Mouse (Mus musculus) brown adipose tissue, adult 24 weeks (tissue): ENCODE results near the gene Tmc4. TPM values are rescaled to one million over a fixed set of nuclear protein-coding genes. Genes with fewer than 3 reads are reported as not detected.

ENCODE experiments used
- H3K27ac ChIP-seq: fragments of 200-500 bp; replicated peaks from 2 replicates; pipeline ENCODE4 v1.5.1; 2012; ENCODE audit warnings: low read depth, mild to moderate bottlenecking, low read length
- H3K4me1 ChIP-seq: fragments of 200-500 bp; 2 replicates; pipeline ENCODE4 v1.6.1; 2012; ENCODE audit warnings: low read length, mixed read lengths; ENCODE audit not compliant: control insufficient read depth, insufficient read depth, insufficient read length
- H3K4me3 ChIP-seq: fragments of 200-500 bp; 2 replicates; pipeline ENCODE4 v1.5.1; 2012; ENCODE audit warnings: low read depth, mild to moderate bottlenecking, low read length, moderate library complexity; ENCODE audit not compliant: insufficient read depth
- polyA plus RNA-seq: library from polyadenylated mRNA; stranded (reverse); fragments of >200 nt; gene quantifications from 2 replicates; pipeline ENCODE4 v1.2.4, GENCODE M21; 2012; ENCODE audit not compliant: missing spikeins, insufficient read depth, insufficient read length

Tmc4 gene
- polyA plus RNA-seq, 1 experiment: not detected

GRCm38 (mm10) chr7:3674507-3675227, 2.7 kb downstream of the Tmc4 start:
- H3K4me1 ChIP-seq: no peaks in the 10 kb centered on the region
- H3K4me3 ChIP-seq: no peak overlapping the region
- H3K27ac ChIP-seq: no peak overlapping the region

GRCm38 (mm10) chr7:3666921-3667391, 10.4 kb downstream of the Tmc4 start:
- Histone ChIP-seq H3K4me3 (peak overlapping the region; percentile 36), H3K4me1 (peaks cover 3% of the 10 kb centered on the region; the same call in 1 of the 2 replicates), H3K27ac (no peak overlapping the region)

GRCm38 (mm10) chr7:3665215-3666114, 11.9 kb downstream of the Tmc4 start, which contains the start of gene Leng1:
Gene Leng1, minus strand, starts transcription at chr7:3665840.
- Histone ChIP-seq H3K4me3 (peak within 1 kb of the TSS; percentile 78), H3K4me1 (peaks cover 3% of the 10 kb centered on the region; the same call in 1 of the 2 replicates), H3K27ac (peak within 1 kb of the TSS; percentile 79)

DNA sequence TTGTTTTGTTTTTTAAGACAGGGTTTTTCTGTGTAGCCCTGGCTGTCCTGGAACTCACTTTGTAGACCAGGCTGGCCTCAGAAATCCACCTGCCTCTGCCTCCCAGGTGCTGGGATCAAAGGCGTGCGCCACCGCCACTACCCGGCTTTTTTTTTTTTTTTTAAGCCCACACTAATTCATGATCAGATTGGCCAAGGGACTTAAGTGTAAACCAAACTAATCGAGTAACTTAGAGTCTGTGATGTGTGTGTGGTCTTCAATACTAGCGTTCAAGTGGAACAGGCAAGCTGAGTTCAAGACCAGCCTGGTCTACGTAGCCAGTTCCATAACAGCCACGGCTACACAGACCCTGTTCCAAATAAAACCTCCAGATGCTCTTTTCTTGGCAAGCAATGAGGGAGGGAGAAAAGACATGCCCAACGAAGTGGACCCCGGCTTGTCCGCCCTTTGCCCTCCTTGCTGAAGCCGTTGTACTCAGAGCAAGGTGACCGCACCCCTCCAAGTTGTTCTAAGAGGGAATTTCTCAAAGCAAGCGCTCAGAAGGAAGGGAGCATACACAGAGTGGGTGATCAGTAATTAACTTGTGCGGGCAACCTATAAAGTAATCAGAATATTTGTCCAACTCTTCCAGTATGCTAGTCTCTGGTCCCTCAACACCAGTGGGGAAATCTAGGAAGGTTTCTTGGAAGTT, 12.7 kb downstream of the Tmc4 start:
- Histone ChIP-seq H3K4me1 (peaks cover 3% of the 10 kb centered on the region; the same call in 1 of the 2 replicates), H3K27ac (peak overlapping the region; percentile 70), H3K4me3 (peak overlapping the region; percentile 78)

DNA sequence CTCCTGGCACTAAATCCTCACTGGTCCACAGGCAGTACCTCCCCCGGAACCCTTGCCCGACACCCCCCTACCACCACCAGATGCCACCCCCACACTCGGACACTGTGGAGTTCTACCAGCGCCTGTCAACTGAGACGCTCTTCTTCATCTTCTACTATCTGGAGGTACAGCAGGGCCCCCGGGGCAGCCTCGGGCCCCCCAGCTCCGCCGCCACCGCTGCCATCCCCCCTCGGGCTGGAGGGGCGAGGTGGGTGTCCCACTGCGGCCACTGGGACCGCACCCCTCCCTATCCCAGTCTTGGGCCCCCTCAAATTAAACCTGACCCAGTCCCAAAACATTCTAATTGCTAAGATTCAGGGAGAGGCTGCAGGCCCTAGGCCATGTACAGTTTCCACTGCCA, 18.8 kb downstream of the Tmc4 start:
- Histone ChIP-seq H3K4me3 (no peak overlapping the region), H3K27ac (no peak overlapping the region), H3K4me1 (no peaks in the 10 kb centered on the region)

GRCm38 (mm10) chr7:3656966-3657365, 20.4 kb downstream of the Tmc4 start:
- Histone ChIP-seq H3K27ac (no peak overlapping the region), H3K4me1 (no peaks in the 10 kb centered on the region), H3K4me3 (no peak overlapping the region)

DNA sequence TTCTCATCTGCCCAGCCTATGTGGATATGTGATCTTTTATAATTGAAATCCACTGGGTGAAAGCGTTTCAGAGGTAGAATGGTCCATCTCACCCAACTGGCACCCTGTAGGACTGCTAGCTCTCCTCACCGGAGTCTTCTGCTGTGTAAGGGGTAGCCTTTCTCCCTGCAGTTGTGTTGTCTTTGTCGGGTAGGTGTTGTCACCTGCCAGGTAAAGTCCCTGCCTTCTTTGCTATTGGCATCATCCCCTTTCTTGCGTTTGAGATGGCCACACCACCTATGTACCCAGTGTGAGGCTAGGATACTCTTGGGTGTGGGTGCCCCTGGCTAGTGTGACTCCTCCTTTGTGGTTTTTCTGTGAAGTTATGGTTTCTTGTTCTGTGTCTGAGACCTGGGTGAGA, 30.7 kb downstream of the Tmc4 start:
- Histone ChIP-seq H3K27ac (no peak overlapping the region), H3K4me1 (peaks cover 13% of the 10 kb centered on the region), H3K4me3 (peak overlapping the region; percentile 94)

GRCm38 (mm10) chr7:3646188-3646587, 31.2 kb downstream of the Tmc4 start:
- H3K4me3 ChIP-seq: peak overlapping the region; percentile 94
- no peak overlapping the region for H3K27ac ChIP-seq
- peaks cover 13% of the 10 kb centered on the region for H3K4me1 ChIP-seq

- peaks cover 13% of the 10 kb centered on the region for H3K4me1 ChIP-seq
- H3K4me3 ChIP-seq: peak overlapping the region; percentile 94
- H3K27ac ChIP-seq: peak overlapping the region; percentile 87
These were observed 31.8 kb downstream of the Tmc4 start for GRCm38 (mm10) chr7:3645488-3646025.

DNA sequence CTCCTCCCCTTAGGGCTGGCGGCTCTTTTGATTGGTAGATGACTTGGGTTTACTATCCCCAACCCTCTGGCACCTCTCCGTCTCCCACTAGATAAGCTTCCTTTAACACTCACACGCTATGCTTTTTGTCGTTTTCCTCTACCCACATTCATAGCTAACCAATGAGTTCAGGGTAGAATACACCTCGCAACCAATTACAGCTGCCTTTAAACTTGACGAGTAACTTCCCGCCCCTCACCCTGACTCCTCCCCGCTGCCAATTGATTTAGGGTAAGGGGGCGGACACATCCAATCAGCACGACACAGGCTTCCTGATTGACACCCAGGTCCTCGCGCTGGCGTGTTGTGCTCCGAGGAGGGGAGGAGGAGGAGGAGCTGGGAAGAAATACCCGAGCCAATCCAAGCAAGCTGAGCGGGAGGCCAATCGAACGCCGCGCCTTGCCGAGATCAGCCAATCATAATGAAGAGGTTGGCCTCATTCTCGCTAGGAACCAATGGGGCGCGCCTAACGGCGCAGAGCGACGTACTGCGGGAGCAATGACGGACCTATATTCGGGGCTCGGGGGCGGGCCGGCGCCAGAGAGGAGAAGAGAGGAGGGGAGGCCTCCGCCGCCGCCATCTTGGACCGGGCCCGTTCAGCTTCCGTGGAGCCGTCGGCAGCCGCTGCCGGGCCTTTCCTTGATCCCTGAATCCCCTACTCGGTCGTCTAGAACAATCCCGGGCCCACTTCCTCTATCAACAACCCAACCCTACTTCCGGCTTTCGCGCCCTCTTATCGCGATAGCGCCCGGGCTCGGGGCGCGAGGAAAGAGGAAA, 32.5 kb downstream of the Tmc4 start, which contains the start of gene Cnot3:
TSS of gene Cnot3 (plus strand) at position 597 of the 816 bp plus-strand sequence.
- Histone ChIP-seq H3K27ac (peak within 1 kb of the TSS; percentile 87), H3K4me3 (peak within 1 kb of the TSS; percentile 94), H3K4me1 (peaks cover 13% of the 10 kb centered on the region)

GRCm38 (mm10) chr7:3644348-3644671, 33.0 kb downstream of the Tmc4 start:
- H3K27ac ChIP-seq: no peak overlapping the region
- peak overlapping the region; percentile 53 for H3K4me3 ChIP-seq
- peaks cover 13% of the 10 kb centered on the region for H3K4me1 ChIP-seq

GRCm38 (mm10) chr7:3643843-3644242, 33.5 kb downstream of the Tmc4 start:
- Histone ChIP-seq H3K4me3 (no peak overlapping the region; the same call in 1 of the 2 replicates), H3K4me1 (peaks cover 13% of the 10 kb centered on the region), H3K27ac (no peak overlapping the region)

GRCm38 (mm10) chr7:3643412-3643811, 33.9 kb downstream of the Tmc4 start:
- peaks cover 13% of the 10 kb centered on the region for H3K4me1 ChIP-seq
- no peak overlapping the region for H3K27ac ChIP-seq
- H3K4me3 ChIP-seq: no peak overlapping the region

DNA sequence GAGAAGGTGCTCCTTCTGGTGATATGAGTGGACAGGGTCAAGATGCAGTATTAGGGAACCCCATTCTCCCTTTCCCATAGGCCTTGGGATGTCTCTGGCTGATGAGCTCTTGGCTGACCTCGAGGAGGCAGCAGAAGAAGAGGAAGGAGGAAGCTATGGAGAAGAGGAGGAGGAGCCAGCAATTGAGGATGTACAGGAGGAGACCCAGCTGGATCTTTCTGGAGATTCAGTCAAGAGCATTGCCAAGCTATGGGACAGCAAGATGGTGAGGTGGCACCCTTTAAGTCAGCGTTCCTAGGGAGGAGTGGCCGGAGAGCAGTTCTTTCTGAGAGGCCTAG, 46.9 kb downstream of the Tmc4 start:
- Histone ChIP-seq H3K4me3 (peak overlapping the region; percentile 45), H3K4me1 (peaks cover 10% of the 10 kb centered on the region), H3K27ac (no peak overlapping the region)
